Mouse (Mus musculus): ENCODE data around the gene Gm45140.

GRCm38 (mm10) chr6:87751574-87751973 is 84.0 kb downstream of the Gm45140 start:
- TF ChIP-seq MAFK (IDR thresholded peaks at IDR 0.05; ENCODE audit: insufficient read depth, low read depth, low read length) (no peak), ZC3H11A (IDR thresholded peaks at IDR 0.05; ENCODE audit: borderline replicate concordance, low read depth, low read length) (no peak)
